20 mouse cellular contexts compared by ENCODE assay signal in genomic region chr11:113091901-113092568, GRCm38 (mm10).
DNase-seq lines count a peak whose midpoint lies in the region; ATAC-seq lines count a peak whose summit lies in the region.
"Had no signal": no experiment of that assay in that cellular context is flagged by ENCODE, and none has a peak within 500 bp of the region (broad histone marks: within the 10 kb centered on the region; RNA-seq: fewer than 3 reads in every experiment).

No protein-coding gene starts in this region.

- peak; percentile 42 to 59 for DNase-seq in cerebellum, postnatal 10 days
- DNase-seq in cerebellum, postnatal 25 days, result no peak
- DNase-seq in midbrain, embryonic 10.5 days (ENCODE audit: low spot score), result no peak
- no peak for DNase-seq in midbrain, embryonic 14.5 days
- DNase-seq in ZHBTc4 (ENCODE audit: low read depth, low spot score), result peak; percentile 59
- DNase-seq in thymus, postnatal 14 days, result no peak
- DNase-seq: adrenal gland, postnatal 10 days; cerebellum, adult 8-10 months; gastrocnemius, postnatal 36 days; heart, adult 11 months; heart, postnatal 10 days; heart, postnatal 4 days had no signal

- no peak overlapping the region for H3K9ac ChIP-seq in midbrain, embryonic 14.5 days (replicated peaks; ENCODE audit: low read length)
- no peak overlapping the region for H3K9ac ChIP-seq in embryonic facial prominence, embryonic 15.5 days
- H3K9ac ChIP-seq: forebrain, embryonic 15.5 days; hindbrain, embryonic 12.5 days had no signal

- WGBS in midbrain, embryonic 10.5 days, result 65% methylated on average over 8 of the region's 8 CpGs
- WGBS in midbrain, embryonic 14.5 days, result 57% methylated on average over 8 of the region's 8 CpGs
- WGBS in embryonic facial prominence, embryonic 15.5 days, result 62% methylated on average over 8 of the region's 8 CpGs

- no peak for ATAC-seq in midbrain, embryonic 14.5 days (ENCODE audit: low FRiP score, low TSS enrichment)
- 0 out of 2 replicates have a peak, but pooled peaks have one; percentile 41 for ATAC-seq in embryonic facial prominence, embryonic 15.5 days (ENCODE audit: insufficient number of reproducible peaks, low FRiP score, low TSS enrichment, low read depth)
- ATAC-seq: forebrain, embryonic 15.5 days; hindbrain, embryonic 16.5 days; inflammation-experienced regulatory T-cells, adult 6 months; intestine, postnatal 0 days had no signal

- H3K36me3 ChIP-seq in midbrain, embryonic 10.5 days, result no peaks in the 10 kb centered on the region
- no peaks in the 10 kb centered on the region for H3K36me3 ChIP-seq in midbrain, embryonic 14.5 days (ENCODE audit: control insufficient read depth, insufficient read depth, low read length)
- no peaks in the 10 kb centered on the region for H3K36me3 ChIP-seq in embryonic facial prominence, embryonic 15.5 days
- H3K36me3 ChIP-seq: forebrain, embryonic 15.5 days; heart, embryonic 10.5 days; hindbrain, embryonic 12.5 days had no signal

- no peaks in the 10 kb centered on the region for H3K9me3 ChIP-seq in midbrain, embryonic 10.5 days (replicated peaks)
- no peaks in the 10 kb centered on the region for H3K9me3 ChIP-seq in midbrain, embryonic 14.5 days (ENCODE audit: control insufficient read depth, low read length)
- no peaks in the 10 kb centered on the region for H3K9me3 ChIP-seq in embryonic facial prominence, embryonic 15.5 days (replicated peaks)
- H3K9me3 ChIP-seq: forebrain, embryonic 15.5 days; heart, embryonic 10.5 days; hindbrain, embryonic 12.5 days had no signal

- H3K4me3 ChIP-seq in midbrain, embryonic 10.5 days, result no peak overlapping the region
- H3K4me3 ChIP-seq in midbrain, embryonic 14.5 days (replicated peaks; ENCODE audit: low read depth, low read length), result no peak overlapping the region
- no peak overlapping the region for H3K4me3 ChIP-seq in embryonic facial prominence, embryonic 15.5 days (replicated peaks)
- H3K4me3 ChIP-seq: forebrain, embryonic 15.5 days; heart, embryonic 10.5 days; hindbrain, embryonic 12.5 days had no signal

- no peak overlapping the region for H3K4me2 ChIP-seq in midbrain, embryonic 14.5 days (ENCODE audit: low read length)
- H3K4me2 ChIP-seq in embryonic facial prominence, embryonic 15.5 days (replicated peaks), result no peak overlapping the region
- H3K4me2 ChIP-seq: forebrain, embryonic 15.5 days; hindbrain, embryonic 12.5 days had no signal

- no peaks in the 10 kb centered on the region for H3K27me3 ChIP-seq in midbrain, embryonic 10.5 days (ENCODE audit: low read depth, poor library complexity, severe bottlenecking)
- H3K27me3 ChIP-seq in midbrain, embryonic 14.5 days (ENCODE audit: control insufficient read depth, insufficient read depth, low read length), result no peaks in the 10 kb centered on the region
- no peaks in the 10 kb centered on the region for H3K27me3 ChIP-seq in embryonic facial prominence, embryonic 15.5 days
- H3K27me3 ChIP-seq: CH12.LX; forebrain, embryonic 15.5 days; hindbrain, embryonic 12.5 days had no signal

- peaks cover 25% of the 10 kb centered on the region for H3K4me1 ChIP-seq in midbrain, embryonic 10.5 days
- H3K4me1 ChIP-seq in midbrain, embryonic 14.5 days (ENCODE audit: control insufficient read depth, insufficient read depth, low read length), result 0 out of 2 replicates have a peak, but pooled peaks cover 3% of the 10 kb centered on the region
- peaks cover 17% of the 10 kb centered on the region for H3K4me1 ChIP-seq in embryonic facial prominence, embryonic 15.5 days

- peak overlapping the region; percentile 49; the same call in 1 of the 2 replicates for H3K27ac ChIP-seq in midbrain, embryonic 10.5 days (replicated peaks)
- no peak overlapping the region for H3K27ac ChIP-seq in midbrain, embryonic 14.5 days (replicated peaks; ENCODE audit: low read depth, low read length)
- no peak overlapping the region for H3K27ac ChIP-seq in embryonic facial prominence, embryonic 15.5 days (replicated peaks)
- H3K27ac ChIP-seq: forebrain, embryonic 15.5 days; heart, embryonic 10.5 days; hindbrain, embryonic 12.5 days had no signal

Comparison
In these comparisons a context has a peak if more than half of its experiments do, and no peak if none do; other contexts are left out.
1. DNase-seq: peak in cerebellum, postnatal 10 days (2 of 2) and ZHBTc4 (single experiment); none in cerebellum, postnatal 25 days (0 of 2), midbrain, embryonic 10.5 days (single experiment), midbrain, embryonic 14.5 days (single experiment) and thymus, postnatal 14 days (single experiment).